9 mouse cellular contexts compared by ENCODE assay signal in the genomic region with DNA sequence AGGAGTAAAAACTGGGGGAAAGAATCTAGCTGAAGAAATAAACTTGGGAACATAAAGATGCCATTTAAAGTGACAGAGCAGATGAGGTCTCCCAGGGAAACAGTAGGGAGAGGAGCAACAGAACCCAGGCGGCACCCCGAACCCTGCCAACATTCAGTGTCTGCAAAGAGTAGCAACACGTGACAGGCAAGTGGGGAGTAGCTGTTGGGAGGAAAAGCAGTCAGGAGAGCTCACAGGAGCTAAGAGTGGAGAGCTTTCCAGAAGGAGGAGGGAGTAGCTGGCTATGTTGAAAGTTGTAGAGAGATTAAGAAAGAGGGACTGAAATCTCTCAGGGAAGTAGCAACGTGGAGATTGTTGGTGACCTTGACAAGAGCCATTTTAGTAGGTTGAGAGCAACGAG. TPM values are rescaled to one million over a fixed set of nuclear protein-coding genes. Genes with fewer than 3 reads are reported as not detected.
DNase-seq lines count a peak whose midpoint lies in the region; ATAC-seq and TF ChIP-seq lines count a peak whose summit lies in the region.
"Had no signal": no experiment of that assay in that cellular context is flagged by ENCODE, and none has a peak within 500 bp of the region (broad histone marks: within the 10 kb centered on the region; RNA-seq: fewer than 3 reads in every experiment).

No protein-coding gene starts in this region.

- H3K27ac ChIP-seq in forebrain, postnatal 0 days (ENCODE audit: low read depth, low read length) = no peak overlapping the region
- no peak overlapping the region for H3K27ac ChIP-seq in forebrain, embryonic 13.5 days
- H3K27ac ChIP-seq in liver, adult 2 months (replicated peaks; ENCODE audit: insufficient read depth, low read depth, low read length) = no peak overlapping the region
- H3K27ac ChIP-seq in liver, embryonic 11.5 days (ENCODE audit: low read depth, low read length) = no peak overlapping the region
- peak overlapping the region; percentile 6 to 49 for H3K27ac ChIP-seq in heart, embryonic 14.5 days (replicated peaks in 1 of 2; ENCODE audit: control insufficient read depth in 1 of 2, insufficient read depth in 1 of 2, low read depth in 2 of 2, low read length in 2 of 2)
- H3K27ac ChIP-seq in thymus, adult 2 months (ENCODE audit: control insufficient read depth, insufficient read depth, low read length) = no peak overlapping the region
- H3K27ac ChIP-seq: liver, embryonic 12.5 days had no signal

- ATAC-seq in forebrain, postnatal 0 days = peak; percentile 82
- no peak for ATAC-seq in forebrain, embryonic 13.5 days
- ATAC-seq in liver, embryonic 11.5 days (replicated peaks; ENCODE audit: low FRiP score) = no peak
- ATAC-seq in heart, embryonic 14.5 days (ENCODE audit: insufficient number of reproducible peaks, insufficient read depth, low FRiP score, low read depth) = no peak

- no peaks in the 10 kb centered on the region for H3K27me3 ChIP-seq in forebrain, postnatal 0 days (ENCODE audit: insufficient read depth, low read length)
- no peaks in the 10 kb centered on the region for H3K27me3 ChIP-seq in forebrain, embryonic 13.5 days
- no peaks in the 10 kb centered on the region for H3K27me3 ChIP-seq in liver, adult 2 months (ENCODE audit: control insufficient read depth, insufficient read depth, low read length)
- no peaks in the 10 kb centered on the region for H3K27me3 ChIP-seq in liver, embryonic 11.5 days (replicated peaks; ENCODE audit: control insufficient read depth, insufficient read depth, low read length)
- no peaks in the 10 kb centered on the region for H3K27me3 ChIP-seq in heart, embryonic 14.5 days (ENCODE audit: control insufficient read depth, insufficient read depth, low read length)
- no peaks in the 10 kb centered on the region for H3K27me3 ChIP-seq in myocyte (ENCODE audit: control insufficient read depth, insufficient read depth, insufficient read length)
- no peaks in the 10 kb centered on the region for H3K27me3 ChIP-seq in thymus, adult 2 months (ENCODE audit: control insufficient read depth, insufficient read depth, low read length)
- H3K27me3 ChIP-seq: liver, embryonic 12.5 days had no signal

- 50% methylated on average over 5 of the region's 5 CpGs for WGBS in forebrain, postnatal 0 days
- 60% methylated on average over 5 of the region's 5 CpGs for WGBS in forebrain, embryonic 13.5 days
- WGBS in liver, adult 2 months = 58% methylated on average over 5 of the region's 5 CpGs
- WGBS in liver, embryonic 11.5 days = 51% methylated on average over 5 of the region's 5 CpGs
- 10% methylated on average over 5 of the region's 5 CpGs for WGBS in heart, embryonic 14.5 days
- WGBS in thymus, adult 2 months = 89% methylated on average over 5 of the region's 5 CpGs

- H3K79me2 ChIP-seq in liver, adult 2 months (ENCODE audit: control insufficient read depth, insufficient read depth, low read length) = no peaks in the 10 kb centered on the region
- no peaks in the 10 kb centered on the region for H3K79me2 ChIP-seq in myocyte (ENCODE audit: control insufficient read depth, insufficient read depth)

- no peak overlapping the region for H3ac ChIP-seq in myocyte (ENCODE audit: control insufficient read depth, insufficient read length)

- H3K9me3 ChIP-seq in forebrain, postnatal 0 days (ENCODE audit: low read length) = no peaks in the 10 kb centered on the region
- H3K9me3 ChIP-seq in forebrain, embryonic 13.5 days (replicated peaks) = no peaks in the 10 kb centered on the region
- no peaks in the 10 kb centered on the region for H3K9me3 ChIP-seq in liver, embryonic 11.5 days (ENCODE audit: control insufficient read depth, low read length)
- H3K9me3 ChIP-seq in heart, embryonic 14.5 days (ENCODE audit: control insufficient read depth, low read length) = no peaks in the 10 kb centered on the region
- H3K9me3 ChIP-seq: liver, embryonic 12.5 days had no signal

- TF ChIP-seq POLR2A in liver, adult 2 months (IDR thresholded peaks at IDR 0.05; ENCODE audit: extremely low read depth, insufficient read depth, low read length) = no peak
- no peak for TF ChIP-seq POLR2A in myocyte (IDR thresholded peaks at IDR 0.05; ENCODE audit: insufficient read length, low read depth)
- no peak for TF ChIP-seq POLR2A in thymus, adult 2 months (IDR thresholded peaks at IDR 0.05; ENCODE audit: control insufficient read depth, extremely low read depth, insufficient read depth, low read length, poor library complexity)

- H3K4me1 ChIP-seq in forebrain, postnatal 0 days (ENCODE audit: insufficient read depth) = no peaks in the 10 kb centered on the region
- no peaks in the 10 kb centered on the region for H3K4me1 ChIP-seq in forebrain, embryonic 13.5 days
- H3K4me1 ChIP-seq in liver, adult 2 months (ENCODE audit: control insufficient read depth, insufficient read depth, low read length) = peaks cover 10% of the 10 kb centered on the region
- H3K4me1 ChIP-seq in liver, embryonic 11.5 days (replicated peaks; ENCODE audit: control insufficient read depth, insufficient read depth, low read length) = no peaks in the 10 kb centered on the region; the same call in 1 of the 2 replicates
- peaks cover 9 to 20% of the 10 kb centered on the region in 2 experiments for H3K4me1 ChIP-seq in heart, embryonic 14.5 days (ENCODE audit: control insufficient read depth in 2 of 2, insufficient read depth in 2 of 2, low read length in 2 of 2)
- H3K4me1 ChIP-seq in thymus, adult 2 months (replicated peaks; ENCODE audit: control insufficient read depth, insufficient read depth, low read length) = no peaks in the 10 kb centered on the region

- no peak for TF ChIP-seq CTCF in forebrain, postnatal 0 days (IDR thresholded peaks at IDR 0.05; ENCODE audit: low read depth)
- TF ChIP-seq CTCF in liver, adult 2 months (IDR thresholded peaks at IDR 0.05; ENCODE audit: low read depth, low read length) = no peak
- TF ChIP-seq CTCF in thymus, adult 2 months (IDR thresholded peaks at IDR 0.05; ENCODE audit: borderline replicate concordance, control insufficient read depth, extremely low read depth, insufficient read depth, low read length, poor library complexity) = no peak

- no peak overlapping the region for H3K4me2 ChIP-seq in forebrain, postnatal 0 days (ENCODE audit: low read depth)
- H3K4me2 ChIP-seq in forebrain, embryonic 13.5 days = no peak overlapping the region
- no peak overlapping the region for H3K4me2 ChIP-seq in liver, embryonic 11.5 days
- no peak overlapping the region for H3K4me2 ChIP-seq in heart, embryonic 14.5 days (ENCODE audit: low read length)
- H3K4me2 ChIP-seq in myocyte (ENCODE audit: low read depth) = no peak overlapping the region
- H3K4me2 ChIP-seq: liver, embryonic 12.5 days had no signal

- H3K36me3 ChIP-seq in forebrain, postnatal 0 days (ENCODE audit: insufficient read depth) = no peaks in the 10 kb centered on the region
- no peaks in the 10 kb centered on the region for H3K36me3 ChIP-seq in forebrain, embryonic 13.5 days (ENCODE audit: poor library complexity, severe bottlenecking)
- no peaks in the 10 kb centered on the region for H3K36me3 ChIP-seq in liver, adult 2 months (ENCODE audit: control insufficient read depth, insufficient read depth, low read length)
- no peaks in the 10 kb centered on the region for H3K36me3 ChIP-seq in liver, embryonic 11.5 days (ENCODE audit: control insufficient read depth, insufficient read depth, low read length)
- no peaks in the 10 kb centered on the region for H3K36me3 ChIP-seq in heart, embryonic 14.5 days (ENCODE audit: control insufficient read depth, insufficient read depth, low read length)
- no peaks in the 10 kb centered on the region for H3K36me3 ChIP-seq in myocyte (ENCODE audit: control insufficient read depth, insufficient read depth)
- H3K36me3 ChIP-seq in thymus, adult 2 months (ENCODE audit: control insufficient read depth, insufficient read depth, low read length) = no peaks in the 10 kb centered on the region
- H3K36me3 ChIP-seq: liver, embryonic 12.5 days had no signal

- H3K4me3 ChIP-seq in forebrain, postnatal 0 days (ENCODE audit: low read depth, low read length) = no peak overlapping the region
- H3K4me3 ChIP-seq in forebrain, embryonic 13.5 days = no peak overlapping the region
- no peak overlapping the region for H3K4me3 ChIP-seq in liver, adult 2 months (ENCODE audit: insufficient read depth, low read depth, low read length)
- no peak overlapping the region for H3K4me3 ChIP-seq in liver, embryonic 11.5 days (ENCODE audit: low read depth, low read length)
- H3K4me3 ChIP-seq in heart, embryonic 14.5 days (ENCODE audit: control insufficient read depth in 1 of 2, insufficient read depth in 1 of 2, low read depth in 1 of 2, low read length in 2 of 2) = no peak overlapping the region
- no peak overlapping the region for H3K4me3 ChIP-seq in myocyte
- H3K4me3 ChIP-seq in thymus, adult 2 months (ENCODE audit: control insufficient read depth, insufficient read depth, low read length) = no peak overlapping the region
- H3K4me3 ChIP-seq: liver, embryonic 12.5 days had no signal

- DNase-seq in forebrain, postnatal 0 days = peak; percentile 51
- peak; percentile 48 for DNase-seq in liver, adult 2 months (ENCODE audit: extremely low read depth, low read depth, low spot score)
- DNase-seq in liver, embryonic 11.5 days (ENCODE audit: low spot score) = no peak
- DNase-seq in thymus, adult 2 months = no peak
- DNase-seq in thymus, postnatal 4 days = no peak

- H3K9ac ChIP-seq in forebrain, postnatal 0 days = no peak overlapping the region
- no peak overlapping the region for H3K9ac ChIP-seq in forebrain, embryonic 13.5 days
- no peak overlapping the region for H3K9ac ChIP-seq in liver, adult 2 months (ENCODE audit: low read depth, low read length)
- no peak overlapping the region for H3K9ac ChIP-seq in liver, embryonic 11.5 days (ENCODE audit: low read depth, low read length)
- no peak overlapping the region for H3K9ac ChIP-seq in heart, embryonic 14.5 days (ENCODE audit: low read length)
- H3K9ac ChIP-seq: liver, embryonic 12.5 days had no signal

TF ChIP-seq in myocyte, 11 proteins besides CTCF, POLR2A, EP300 and RAD21:
- no peak for TF ChIP-seq TCF12 (IDR thresholded peaks at IDR 0.05; ENCODE audit: insufficient read depth, poor library complexity, severe bottlenecking)
- TF ChIP-seq USF1 (IDR thresholded peaks at IDR 0.05; ENCODE audit: low read depth) = peak; percentile 19

RNA-seq across cellular contexts. Expression of a gene that starts 35.9 kb away (rescaled TPM):
- 26.4 and 41.7 TPM in 2 replicates for total RNA-seq in forebrain, postnatal 0 days (2014; rRNA removed)
- polyA plus RNA-seq in forebrain, postnatal 0 days (2015; fragmentation: Nextera tagmentation; extraction: Ambion mirVana) = 8.9 and 9.9 TPM in 2 replicates
- 9.6 and 14.6 TPM in 2 replicates for polyA plus RNA-seq in forebrain, embryonic 13.5 days (2015; fragmentation: Nextera tagmentation; extraction: Ambion mirVana)
- 2.1 and 3.2 TPM in 2 replicates for total RNA-seq in liver, adult 2 months (2014; rRNA removed)
- 1.5 and 2.6 TPM in 2 replicates for polyA plus RNA-seq in liver, adult 2 months (2012; rRNA removed)
- 3.8 and 3.9 TPM in 2 replicates for polyA plus RNA-seq in liver, embryonic 11.5 days (2014; fragmentation: Nextera tagmentation; extraction: Ambion mirVana)
- 6.8 and 9.4 TPM in 2 replicates for polyA plus RNA-seq in heart, embryonic 14.5 days (2014; fragmentation: Nextera tagmentation; extraction: Ambion mirVana)
- 0.84 TPM for polyA plus RNA-seq in myocyte (2012; fragmentation: generic; extraction: Trizol)
- 187 and 194 TPM in 2 replicates for polyA plus RNA-seq in thymus, adult 2 months (2012; rRNA removed)

Comparison
In these comparisons a context has a peak if more than half of its experiments do, and no peak if none do; other contexts are left out.
1. DNase-seq: peak in forebrain, postnatal 0 days (single experiment) and liver, adult 2 months (single experiment); none in liver, embryonic 11.5 days (single experiment), thymus, adult 2 months (single experiment) and thymus, postnatal 4 days (single experiment).
2. H3K27ac ChIP-seq: peak in heart, embryonic 14.5 days (2 of 2); none in forebrain, postnatal 0 days (single experiment), forebrain, embryonic 13.5 days (single experiment), liver, adult 2 months (single experiment), liver, embryonic 11.5 days (single experiment) and thymus, adult 2 months (single experiment).
3. RNA of a gene that starts 35.9 kb away (polyA plus RNA-seq): 187 to 194 TPM in thymus, adult 2 months; 9.6 to 14.6 TPM in forebrain, embryonic 13.5 days, 8.9 to 9.9 TPM in forebrain, postnatal 0 days, 6.8 to 9.4 TPM in heart, embryonic 14.5 days, 3.8 to 3.9 TPM in liver, embryonic 11.5 days, 1.5 to 2.6 TPM in liver, adult 2 months and 0.84 TPM in myocyte (single experiment); every median in the first group is over 10 times any median in the second.